Mouse (Mus musculus): Measurements from ENCODE around the gene 1700029I15Rik. TPM values are rescaled to one million over a fixed set of nuclear protein-coding genes. Genes with fewer than 3 reads are reported as not detected.
A peak's percentile ranks its signal among the peaks of the same experiment; 100 is the strongest.

1700029I15Rik gene
- polyA plus RNA-seq, 1 experiment from 2014 or later: 1.2 TPM

DNA sequence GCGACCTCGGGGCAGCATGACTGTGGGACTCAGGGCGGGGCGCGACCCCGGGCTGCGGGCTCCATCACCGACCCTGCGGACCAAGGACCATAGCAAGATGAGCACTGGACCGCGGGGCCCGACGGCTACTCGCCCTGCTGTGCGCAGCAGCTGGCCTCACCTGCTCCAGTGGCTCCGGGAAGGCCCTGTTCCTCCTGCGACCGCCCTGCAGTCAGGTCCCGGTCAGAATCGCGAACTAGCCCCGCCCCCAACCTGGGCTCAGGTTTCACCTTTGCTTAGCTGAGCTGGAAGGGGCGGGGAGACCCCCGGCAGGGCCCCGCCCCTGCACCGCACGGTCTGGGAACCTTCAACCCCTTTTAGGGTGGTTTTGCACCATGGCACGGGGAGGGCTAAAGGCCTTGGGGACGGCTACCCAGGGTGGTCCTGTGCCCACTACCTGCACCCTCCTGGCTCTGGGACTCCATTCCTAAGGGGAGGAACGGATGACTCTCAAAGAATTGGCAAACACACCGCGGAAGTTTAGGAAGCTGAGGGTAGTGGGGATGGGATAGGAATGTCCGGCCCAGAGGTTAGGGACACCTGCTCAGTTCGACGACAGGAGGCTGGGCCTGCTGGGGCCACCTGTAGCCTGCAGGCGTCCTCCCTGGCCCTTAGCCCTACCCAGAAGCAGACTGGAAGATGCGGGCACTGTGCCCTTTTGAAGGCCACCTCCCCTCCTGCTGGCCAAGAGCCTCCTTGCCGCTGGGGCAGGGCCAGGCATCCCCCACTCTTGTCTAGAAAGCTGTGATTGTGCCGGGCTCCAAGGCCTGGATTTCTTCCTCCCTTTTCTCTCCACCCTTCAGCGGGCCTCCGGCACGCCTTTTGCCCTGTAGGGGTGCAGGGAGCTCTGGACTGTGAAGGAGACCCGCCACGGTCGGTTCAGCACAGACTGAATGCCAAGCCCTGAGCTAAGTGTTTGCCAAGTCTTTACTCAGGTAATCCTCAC is 11.2 kb upstream of the 1700029I15Rik start:
- no peak overlapping the region; the same call in 1 of the 2 replicates for H3K27ac ChIP-seq (replicated peaks; ENCODE audit: low read depth, low read length)
- H3K4me1 ChIP-seq (ENCODE audit: control insufficient read depth, insufficient read depth, low read length): peaks cover 31% of the 10 kb centered on the region
- 4% methylated on average over 45 of the region's 45 CpGs for WGBS
- ATAC-seq (ENCODE audit: insufficient number of reproducible peaks, low FRiP score, low TSS enrichment, low read depth) (peak; percentile 38), DNase-seq (ENCODE audit: low spot score) (peak; percentile 90)
- H3K4me2 ChIP-seq (ENCODE audit: low read depth, severe bottlenecking): peak overlapping the region; percentile 91
- no peaks in the 10 kb centered on the region for H3K9me3 ChIP-seq (ENCODE audit: control insufficient read depth, low read length)
- H3K9ac ChIP-seq (ENCODE audit: low read length): peak overlapping the region; percentile 48; the same call in 1 of the 2 replicates
- H3K27me3 ChIP-seq (ENCODE audit: control insufficient read depth, insufficient read depth, low read length): 0 out of 2 replicates have a peak, but pooled peaks cover 3% of the 10 kb centered on the region
- H3K36me3 ChIP-seq (ENCODE audit: control insufficient read depth, insufficient read depth, low read length): no peaks in the 10 kb centered on the region
- H3K4me3 ChIP-seq (ENCODE audit: low read depth, low read length): peak overlapping the region; percentile 45

DNA sequence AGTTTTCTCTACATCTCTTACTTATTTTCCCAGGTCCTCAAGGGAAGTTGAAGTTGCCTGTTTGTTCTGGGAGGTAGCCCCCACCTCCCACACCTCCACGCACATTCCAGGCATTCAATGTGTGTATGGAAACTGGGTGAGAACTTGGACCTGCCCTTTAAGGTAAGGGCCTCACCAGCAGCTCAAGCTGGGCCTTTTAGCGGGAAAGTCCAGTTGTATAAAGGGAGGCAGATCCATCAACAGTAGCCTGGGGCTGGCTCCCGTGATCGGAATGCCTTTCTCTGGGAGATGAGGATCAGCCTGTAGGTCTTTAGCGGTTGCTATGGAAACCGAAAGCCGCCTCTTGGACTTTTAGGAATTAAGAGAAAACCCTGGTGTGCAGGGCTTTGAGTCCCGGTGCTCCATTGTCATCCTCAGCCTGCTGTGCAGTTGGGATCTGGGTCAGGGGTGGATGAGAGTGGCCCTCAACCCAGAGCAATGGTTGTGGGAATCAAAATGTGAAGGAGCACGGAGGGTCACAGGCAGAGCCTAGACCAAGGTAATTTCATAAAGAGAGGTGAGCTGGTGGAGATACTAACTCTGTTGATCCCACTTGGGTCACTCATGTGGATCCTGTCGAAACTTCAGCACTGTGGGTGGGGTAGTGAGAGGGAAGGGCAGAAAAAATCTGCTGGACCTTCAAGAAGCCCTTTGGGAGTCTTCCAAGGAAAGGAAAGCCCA is 10.2 kb upstream of the 1700029I15Rik start:
- Histone ChIP-seq H3K9me3 (ENCODE audit: control insufficient read depth, low read length) (no peaks in the 10 kb centered on the region), H3K36me3 (ENCODE audit: control insufficient read depth, insufficient read depth, low read length) (no peaks in the 10 kb centered on the region), H3K9ac (ENCODE audit: low read length) (no peak overlapping the region), H3K4me3 (ENCODE audit: low read depth, low read length) (no peak overlapping the region), H3K4me2 (ENCODE audit: low read depth, severe bottlenecking) (no peak overlapping the region), H3K4me1 (ENCODE audit: control insufficient read depth, insufficient read depth, low read length) (peaks cover 31% of the 10 kb centered on the region), H3K27me3 (ENCODE audit: control insufficient read depth, insufficient read depth, low read length) (0 out of 2 replicates have a peak, but pooled peaks cover 3% of the 10 kb centered on the region), H3K27ac (replicated peaks; ENCODE audit: low read depth, low read length) (no peak overlapping the region)
- no peak for DNase-seq (ENCODE audit: low spot score)
- ATAC-seq (ENCODE audit: insufficient number of reproducible peaks, low FRiP score, low TSS enrichment, low read depth): no peak
- WGBS: 32% methylated on average over 10 of the region's 10 CpGs

DNA sequence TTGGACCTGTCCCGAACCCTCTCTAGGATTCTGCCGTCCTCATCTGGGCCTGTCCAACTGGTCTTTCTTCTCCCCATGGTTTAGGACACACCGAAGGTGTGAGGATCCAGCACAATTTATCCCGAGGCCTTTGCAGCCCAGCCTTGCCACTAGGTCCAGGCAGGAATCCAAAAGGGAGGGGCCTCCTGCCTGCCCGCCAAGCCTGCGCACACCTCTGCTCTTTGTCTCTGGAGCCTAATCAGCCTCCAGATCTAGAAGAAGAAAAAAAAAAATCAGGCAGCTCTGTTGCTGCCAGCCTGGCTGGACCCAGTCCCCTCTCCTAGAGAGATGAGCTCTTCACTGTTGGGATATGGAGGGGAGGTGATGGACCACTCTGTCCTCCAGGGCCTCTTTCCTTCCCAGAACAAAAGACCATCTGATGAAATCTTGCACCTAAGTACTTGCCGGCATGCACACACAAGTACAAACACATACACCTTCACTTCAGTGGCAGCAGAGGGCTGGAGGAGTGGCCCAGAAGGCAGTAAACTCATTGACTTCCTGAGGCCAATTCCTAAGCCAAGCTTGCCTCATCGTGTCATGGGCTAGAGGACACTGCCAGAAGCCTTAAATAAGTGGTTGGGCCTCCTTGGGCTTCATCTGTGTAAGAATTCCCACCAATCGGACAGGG is 9.4 kb upstream of the 1700029I15Rik start:
- Histone ChIP-seq H3K4me1 (ENCODE audit: control insufficient read depth, insufficient read depth, low read length) (peaks cover 28% of the 10 kb centered on the region), H3K9ac (ENCODE audit: low read length) (no peak overlapping the region), H3K27ac (replicated peaks; ENCODE audit: low read depth, low read length) (no peak overlapping the region), H3K4me3 (ENCODE audit: low read depth, low read length) (no peak overlapping the region), H3K27me3 (ENCODE audit: control insufficient read depth, insufficient read depth, low read length) (0 out of 2 replicates have a peak, but pooled peaks cover 3% of the 10 kb centered on the region), H3K9me3 (ENCODE audit: control insufficient read depth, low read length) (no peaks in the 10 kb centered on the region), H3K4me2 (ENCODE audit: low read depth, severe bottlenecking) (no peak overlapping the region), H3K36me3 (ENCODE audit: control insufficient read depth, insufficient read depth, low read length) (no peaks in the 10 kb centered on the region)
- 61% methylated on average over 9 of the region's 9 CpGs for WGBS
- ATAC-seq (ENCODE audit: insufficient number of reproducible peaks, low FRiP score, low TSS enrichment, low read depth): no peak
- DNase-seq (ENCODE audit: low spot score): no peak

DNA sequence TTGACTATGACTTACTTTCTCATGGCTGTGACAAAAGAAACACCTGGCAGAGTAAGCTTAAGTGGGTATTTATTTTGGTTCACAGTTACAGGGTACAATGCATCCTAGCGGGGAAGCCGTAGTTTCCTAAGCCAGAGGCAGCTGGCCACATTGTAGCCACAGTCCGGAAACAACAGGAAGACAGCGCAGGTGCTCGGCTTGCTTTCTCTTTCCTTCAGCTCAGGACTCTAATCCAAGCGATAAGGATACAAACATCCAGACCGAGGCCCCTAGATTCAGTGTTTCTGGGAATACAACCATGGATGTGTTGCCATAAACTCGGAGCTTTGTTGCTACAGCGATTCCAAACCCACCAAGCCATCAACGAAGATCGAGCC is 8.9 kb upstream of the 1700029I15Rik start:
- 0 out of 2 replicates have a peak, but pooled peaks cover 3% of the 10 kb centered on the region for H3K27me3 ChIP-seq (ENCODE audit: control insufficient read depth, insufficient read depth, low read length)

DNA sequence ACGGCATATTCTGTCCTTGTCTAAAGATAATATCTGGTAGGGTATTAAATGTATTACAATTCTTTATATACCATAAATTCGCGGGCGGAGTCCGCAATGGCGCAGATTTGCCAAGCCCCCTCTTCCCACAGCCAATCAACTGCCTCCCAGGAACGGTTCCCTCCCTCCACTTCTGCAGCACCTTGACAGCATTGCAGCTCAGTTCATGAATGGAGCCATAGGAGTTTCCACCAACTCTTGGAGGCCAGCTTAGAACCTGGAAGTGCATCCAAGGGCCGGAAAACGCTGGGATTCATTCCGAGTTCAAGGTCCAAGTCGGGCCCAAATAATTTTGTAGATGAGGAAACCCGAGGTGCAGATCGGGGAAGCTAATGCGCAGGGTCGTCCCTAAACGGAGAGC is 7.8 kb upstream of the 1700029I15Rik start, which contains the start of the genes Pex16 and Large2:
Gene Pex16 (plus strand): TSS at position 163 of the 400 bp plus-strand sequence.
Gene Large2 (minus strand): TSS at position 356 of the 400 bp plus-strand sequence.
- Histone ChIP-seq H3K9me3 (ENCODE audit: control insufficient read depth, low read length) (no peaks in the 10 kb centered on the region), H3K27ac (replicated peaks; ENCODE audit: low read depth, low read length) (peak within 1 kb of the TSS; percentile 48), H3K27me3 (ENCODE audit: control insufficient read depth, insufficient read depth, low read length) (0 out of 2 replicates have a peak, but pooled peaks cover 3% of the 10 kb centered on the region), H3K4me2 (ENCODE audit: low read depth, severe bottlenecking) (peak within 1 kb of the TSS; percentile 61), H3K4me3 (ENCODE audit: low read depth, low read length) (peak within 1 kb of the TSS; percentile 53), H3K9ac (ENCODE audit: low read length) (peak within 1 kb of the TSS; percentile 49), H3K4me1 (ENCODE audit: control insufficient read depth, insufficient read depth, low read length) (peaks cover 28% of the 10 kb centered on the region), H3K36me3 (ENCODE audit: control insufficient read depth, insufficient read depth, low read length) (no peaks in the 10 kb centered on the region)
- DNase-seq (ENCODE audit: low spot score) (peak; percentile 59), ATAC-seq (ENCODE audit: insufficient number of reproducible peaks, low FRiP score, low TSS enrichment, low read depth) (no peak)
- 3% methylated on average over 16 of the region's 16 CpGs for WGBS

More for the DNA sequence above, 8.9 kb upstream of the 1700029I15Rik start:
- DNase-seq (ENCODE audit: low spot score) (no peak), ATAC-seq (ENCODE audit: insufficient number of reproducible peaks, low FRiP score, low TSS enrichment, low read depth) (no peak)
- Histone ChIP-seq H3K9ac (ENCODE audit: low read length) (no peak overlapping the region), H3K4me2 (ENCODE audit: low read depth, severe bottlenecking) (no peak overlapping the region), H3K27ac (replicated peaks; ENCODE audit: low read depth, low read length) (no peak overlapping the region), H3K9me3 (ENCODE audit: control insufficient read depth, low read length) (no peaks in the 10 kb centered on the region), H3K4me1 (ENCODE audit: control insufficient read depth, insufficient read depth, low read length) (peaks cover 28% of the 10 kb centered on the region), H3K36me3 (ENCODE audit: control insufficient read depth, insufficient read depth, low read length) (no peaks in the 10 kb centered on the region), H3K4me3 (ENCODE audit: low read depth, low read length) (no peak overlapping the region)
- WGBS: 78% methylated on average over 11 of the region's 11 CpGs

DNA sequence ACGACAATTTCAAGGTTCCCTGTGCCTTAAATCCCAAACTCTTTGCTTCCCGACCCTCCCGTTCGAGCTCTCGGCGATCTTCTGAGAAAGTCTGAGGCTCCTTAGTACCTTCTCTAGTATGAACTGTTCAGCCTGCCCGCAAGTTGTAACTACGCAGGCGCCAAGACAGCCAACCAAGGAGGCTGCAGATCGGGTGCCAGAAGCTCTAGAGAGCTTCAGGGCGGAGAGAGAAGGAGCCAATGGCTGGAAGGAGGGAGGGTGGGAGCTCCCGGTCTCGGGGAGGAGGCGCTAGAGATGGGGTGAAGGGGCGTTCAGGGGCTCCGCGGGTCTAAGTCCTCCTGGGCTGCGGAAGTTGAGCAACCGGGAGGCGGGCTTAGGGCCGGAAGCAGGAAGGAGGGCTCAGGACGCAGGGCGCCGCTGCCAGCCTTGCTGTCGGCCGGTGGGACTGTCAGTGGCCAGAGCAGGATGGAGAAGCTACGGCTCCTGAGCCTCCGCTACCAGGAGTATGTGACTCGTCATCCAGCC is 7.2 kb upstream of the 1700029I15Rik start:
- 1% methylated on average over 29 of the region's 29 CpGs for WGBS
- peaks cover 26% of the 10 kb centered on the region for H3K4me1 ChIP-seq (ENCODE audit: control insufficient read depth, insufficient read depth, low read length)

DNA sequence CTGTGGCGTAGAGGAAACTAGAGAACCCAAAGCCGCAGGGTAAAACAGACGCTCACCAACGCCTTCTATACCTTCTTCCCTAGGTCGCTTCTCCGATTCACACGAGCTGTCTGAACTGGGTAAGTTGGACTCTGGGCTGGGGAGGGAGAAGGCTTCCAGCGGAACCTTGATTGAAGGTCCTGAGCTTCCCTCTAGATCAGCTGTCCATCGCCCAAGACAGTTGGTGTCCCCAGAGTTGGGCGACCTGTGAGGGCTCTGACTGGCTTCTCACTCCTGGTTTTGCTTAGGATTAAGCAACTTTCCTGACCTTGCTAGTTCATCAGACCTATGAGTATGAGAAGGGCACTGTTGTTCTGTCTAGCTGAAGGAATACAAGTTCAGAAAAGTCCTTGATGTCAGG is 6.5 kb upstream of the 1700029I15Rik start:
- H3K9ac ChIP-seq (ENCODE audit: low read length): peak overlapping the region; percentile 49
- WGBS: 18% methylated on average over 10 of the region's 10 CpGs
- H3K4me1 ChIP-seq (ENCODE audit: control insufficient read depth, insufficient read depth, low read length): peaks cover 21% of the 10 kb centered on the region
- H3K27me3 ChIP-seq (ENCODE audit: control insufficient read depth, insufficient read depth, low read length): 0 out of 2 replicates have a peak, but pooled peaks cover 3% of the 10 kb centered on the region
- peak overlapping the region; percentile 61 for H3K4me2 ChIP-seq (ENCODE audit: low read depth, severe bottlenecking)
- H3K4me3 ChIP-seq (ENCODE audit: low read depth, low read length): peak overlapping the region; percentile 53
- H3K9me3 ChIP-seq (ENCODE audit: control insufficient read depth, low read length): no peaks in the 10 kb centered on the region
- no peaks in the 10 kb centered on the region for H3K36me3 ChIP-seq (ENCODE audit: control insufficient read depth, insufficient read depth, low read length)
- DNase-seq (ENCODE audit: low spot score) (no peak), ATAC-seq (ENCODE audit: insufficient number of reproducible peaks, low FRiP score, low TSS enrichment, low read depth) (no peak)
- no peak overlapping the region for H3K27ac ChIP-seq (replicated peaks; ENCODE audit: low read depth, low read length)

More for the DNA sequence above, 7.2 kb upstream of the 1700029I15Rik start:
- Histone ChIP-seq H3K36me3 (ENCODE audit: control insufficient read depth, insufficient read depth, low read length) (no peaks in the 10 kb centered on the region), H3K27me3 (ENCODE audit: control insufficient read depth, insufficient read depth, low read length) (0 out of 2 replicates have a peak, but pooled peaks cover 3% of the 10 kb centered on the region), H3K9ac (ENCODE audit: low read length) (peak overlapping the region; percentile 49), H3K4me3 (ENCODE audit: low read depth, low read length) (peak overlapping the region; percentile 53), H3K9me3 (ENCODE audit: control insufficient read depth, low read length) (no peaks in the 10 kb centered on the region), H3K27ac (replicated peaks; ENCODE audit: low read depth, low read length) (peak overlapping the region; percentile 48), H3K4me2 (ENCODE audit: low read depth, severe bottlenecking) (peak overlapping the region; percentile 61)
- peak; percentile 92 for DNase-seq (ENCODE audit: low spot score)
- ATAC-seq (ENCODE audit: insufficient number of reproducible peaks, low FRiP score, low TSS enrichment, low read depth): peak; percentile 85

Data from limb, embryonic 11.5 days (tissue).